Mouse (Mus musculus) brain, embryonic 14.5 days (tissue): ENCODE measurements around the gene Cd44.

Experiments used
- CTCF ChIP-seq: fragments of 200-500 bp; IDR thresholded peaks from 2 replicates; pipeline ENCODE4 v1.5.1; 2012; ENCODE audit warnings: inconsistent platforms, mild to moderate bottlenecking, moderate library complexity, borderline replicate concordance; ENCODE audit not compliant: insufficient read depth, insufficient read length; ENCODE audit errors: extremely low read depth
- POLR2A ChIP-seq: fragments of 200-500 bp; IDR thresholded peaks from 2 replicates; pipeline ENCODE4 v1.6.1; 2012; ENCODE audit warnings: mild to moderate bottlenecking, inconsistent platforms, borderline replicate concordance; ENCODE audit not compliant: poor library complexity, insufficient read depth, insufficient read length, severe bottlenecking; ENCODE audit errors: extremely low read depth

DNA sequence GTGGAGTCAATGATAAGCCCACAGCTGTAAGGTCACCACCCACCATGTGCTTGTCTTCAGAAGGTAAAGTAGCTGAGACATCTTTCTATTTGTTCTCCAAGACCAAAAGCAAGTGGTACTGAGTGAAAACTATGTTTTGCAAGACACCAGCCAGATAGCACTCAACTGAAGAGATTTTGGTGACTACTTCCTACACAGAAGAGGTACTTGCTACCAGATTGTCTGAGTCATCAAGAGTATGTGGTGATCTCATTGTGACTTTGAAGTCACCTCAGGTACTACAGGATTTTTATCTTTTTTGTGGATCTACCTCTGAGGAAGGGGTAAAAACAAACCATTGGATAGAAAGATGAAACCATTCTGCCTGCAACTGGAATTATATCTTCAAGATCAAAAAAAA lies 69.9 kb downstream of the Cd44 start:
- TF ChIP-seq POLR2A (no peak), CTCF (no peak)
